Mouse (Mus musculus) lung, postnatal 0 days (tissue): ENCODE data around the gene Gm9573. TPM values are rescaled to one million over a fixed set of nuclear protein-coding genes. Genes with fewer than 3 reads are reported as not detected.
A peak's percentile ranks its signal among the peaks of the same experiment; 100 is the strongest.

Source experiments
- ATAC-seq: fragments of 200-750 bp; cut with Nextera tagmentation; 2 replicates; pipeline ENCODE4 v1.8.0; 2017; ENCODE audit warnings: moderate library complexity
- DNase-seq: peaks from one replicate; pipeline ENCODE4 v3.0.0-alpha.2; 2016; ENCODE audit warnings: low spot score
- H3K27ac ChIP-seq: fragments of 300-500 bp; sonication (generic); 2 replicates; pipeline ENCODE4 v1.5.1; 2014; ENCODE audit warnings: antibody characterized with exemption, mild to moderate bottlenecking, low read length, mixed read lengths
- H3K27me3 ChIP-seq: fragments of 300-500 bp; sonication (generic); replicated peaks from 2 replicates; pipeline ENCODE4 v1.6.1; 2014; ENCODE audit warnings: low read length, mixed read lengths; ENCODE audit not compliant: insufficient read depth
- H3K36me3 ChIP-seq: fragments of 300-500 bp; sonication (generic); 2 replicates; pipeline ENCODE4 v1.6.1; 2014; ENCODE audit warnings: low read length, mixed read lengths; ENCODE audit not compliant: insufficient read depth
- H3K4me1 ChIP-seq: fragments of 300-500 bp; sonication (generic); 2 replicates; pipeline ENCODE4 v1.6.1; 2014; ENCODE audit warnings: antibody characterized with exemption, low read depth, low read length, mixed read lengths; ENCODE audit not compliant: insufficient read depth
- H3K4me2 ChIP-seq: fragments of 300-500 bp; sonication (generic); replicated peaks from 2 replicates; pipeline ENCODE4 v1.6.1; 2014; ENCODE audit warnings: low read depth, mild to moderate bottlenecking, low read length, moderate library complexity, mixed read lengths
- H3K4me3 ChIP-seq: fragments of 300-500 bp; sonication (generic); 2 replicates; pipeline ENCODE4 v1.5.1; 2014; ENCODE audit warnings: low read depth, low read length
- H3K9ac ChIP-seq: fragments of 300-500 bp; sonication (generic); replicated peaks from 2 replicates; pipeline ENCODE4 v1.6.1; 2014; ENCODE audit warnings: low read depth, mild to moderate bottlenecking
- H3K9me3 ChIP-seq: fragments of 300-500 bp; sonication (generic); 2 replicates; pipeline ENCODE4 v1.6.1; 2016; ENCODE audit warnings: low read length, mixed read lengths
- CTCF ChIP-seq: IDR thresholded peaks from 2 replicates; pipeline ENCODE4 v1.5.1; 2016; ENCODE audit warnings: antibody characterized with exemption, mild to moderate bottlenecking
- EP300 ChIP-seq: IDR thresholded peaks from 2 replicates; pipeline ENCODE4 v1.6.1; 2016; ENCODE audit warnings: antibody characterized with exemption, mild to moderate bottlenecking, control low read depth
- WGBS: fragments of 180-500 bp; shearing (Covaris S2); extraction: QIAGEN DNeasy Blood & Tissue Kit; methylation state at CpG from one replicate; pipeline ENCODE4 v1.1.7; 2014; 5-methylcytosine and 5-hydroxymethylcytosine counted together
- polyA plus RNA-seq: library from polyadenylated mRNA; unstranded; fragments of >200 nt; fragmentation: Nextera tagmentation; extraction: Ambion mirVana; gene quantifications from 2 replicates; pipeline ENCODE4 v1.2.1, GENCODE M21; 2015

The Gm9573 gene
- polyA plus RNA-seq, 1 experiment from 2014 or later: not detected

DNA sequence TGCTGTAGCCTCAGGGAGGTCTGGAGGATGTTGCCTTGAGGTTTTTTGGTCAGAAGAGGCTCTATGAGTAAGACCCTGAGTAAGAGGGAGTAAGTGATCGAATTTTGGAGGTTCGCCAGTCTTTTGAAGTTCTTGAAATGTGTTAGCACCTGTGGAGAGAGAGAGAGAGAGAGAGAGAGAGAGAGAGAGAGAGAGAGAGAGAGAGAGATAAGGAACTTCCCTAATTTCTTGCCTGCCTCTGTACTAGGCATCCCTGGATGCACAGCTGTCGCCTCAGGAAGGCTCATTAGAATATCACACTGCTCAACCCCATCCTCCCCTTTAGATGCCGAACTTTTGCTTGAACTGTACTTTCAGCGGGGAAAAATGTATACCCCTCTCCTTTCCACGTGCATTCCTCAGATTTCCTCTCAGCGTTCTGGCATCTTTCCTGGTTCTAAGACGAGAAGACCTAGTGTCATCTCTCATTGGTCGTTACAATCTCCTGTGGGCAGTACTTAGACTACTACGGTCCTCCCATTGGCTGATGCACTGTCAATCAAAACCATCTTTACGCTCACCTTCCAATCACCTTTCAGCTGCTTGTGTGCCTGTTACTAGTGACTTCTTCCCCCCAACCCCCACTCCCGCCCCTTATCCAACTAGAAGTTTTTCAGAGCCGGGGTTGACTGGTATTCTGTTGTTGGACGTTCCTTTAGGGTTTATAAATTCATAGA is 12.2 kb upstream of the Gm9573 start:
- Histone ChIP-seq H3K9ac (no peak overlapping the region), H3K4me3 (no peak overlapping the region), H3K4me1 (peaks cover 4% of the 10 kb centered on the region; the same call in 1 of the 2 replicates), H3K27me3 (no peaks in the 10 kb centered on the region), H3K27ac (peak overlapping the region; percentile 81), H3K9me3 (no peaks in the 10 kb centered on the region), H3K4me2 (peak overlapping the region; percentile 14; the same call in 1 of the 2 replicates), H3K36me3 (no peaks in the 10 kb centered on the region)
- 20% methylated on average over 14 of the region's 14 CpGs for WGBS
- peak; percentile 93 for DNase-seq
- TF ChIP-seq EP300: no peak
- no peak for TF ChIP-seq CTCF
- peak; percentile 87 for ATAC-seq

- Histone ChIP-seq H3K9ac (no peak overlapping the region), H3K27ac (peak overlapping the region; percentile 76), H3K36me3 (no peaks in the 10 kb centered on the region), H3K4me3 (no peak overlapping the region), H3K4me2 (peak overlapping the region; percentile 19), H3K27me3 (no peaks in the 10 kb centered on the region), H3K4me1 (peaks cover 4% of the 10 kb centered on the region; the same call in 1 of the 2 replicates), H3K9me3 (no peaks in the 10 kb centered on the region)
- TF ChIP-seq CTCF (no peak), EP300 (no peak)
- DNase-seq (peak; percentile 87), ATAC-seq (peak; percentile 56)
- WGBS: 26% methylated on average over 5 of the region's 5 CpGs
These were observed 9.9 kb upstream of the Gm9573 start for GRCm38 (mm10) chr17:35636363-35636762.

GRCm38 (mm10) chr17:35635699-35636111 is 9.3 kb upstream of the Gm9573 start:
- H3K27ac ChIP-seq: peak overlapping the region; percentile 76
- peak; percentile 90 for DNase-seq
- H3K4me2 ChIP-seq: peak overlapping the region; percentile 65
- no peaks in the 10 kb centered on the region for H3K9me3 ChIP-seq
- H3K4me3 ChIP-seq: peak overlapping the region; percentile 29
- TF ChIP-seq EP300: peak; percentile 55
- TF ChIP-seq CTCF: peak; percentile 84
- no peaks in the 10 kb centered on the region for H3K36me3 ChIP-seq
- no peaks in the 10 kb centered on the region for H3K27me3 ChIP-seq
- WGBS: under 1% methylated on average over 15 of the region's 15 CpGs
- ATAC-seq: peak; percentile 34
- H3K4me1 ChIP-seq: peaks cover 4% of the 10 kb centered on the region; the same call in 1 of the 2 replicates
- no peak overlapping the region for H3K9ac ChIP-seq

DNA sequence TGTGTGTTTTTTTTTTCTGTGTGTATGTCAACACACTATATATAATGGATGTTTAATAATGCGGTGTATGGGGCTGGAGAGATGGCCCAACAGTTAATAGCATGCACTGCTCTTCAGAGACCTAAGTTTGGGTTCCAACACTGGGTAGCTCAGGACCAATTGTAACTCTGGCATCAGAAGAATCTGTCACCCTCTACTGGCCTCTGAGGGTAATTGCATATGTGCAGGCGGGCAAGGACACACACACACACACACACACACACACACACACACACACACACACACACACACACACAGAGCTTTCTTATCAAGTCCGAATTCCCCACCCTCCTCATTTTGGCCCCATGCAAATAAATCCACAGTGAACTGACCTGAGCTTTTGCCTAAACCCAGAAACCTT is 8.8 kb upstream of the Gm9573 start:
- H3K27me3 ChIP-seq: no peaks in the 10 kb centered on the region
- H3K4me2 ChIP-seq: no peak overlapping the region
- WGBS: 81% methylated on average over 3 of the region's 3 CpGs
- H3K36me3 ChIP-seq: no peaks in the 10 kb centered on the region
- no peak overlapping the region for H3K9ac ChIP-seq
- ATAC-seq: no peak
- no peak overlapping the region for H3K27ac ChIP-seq
- no peak overlapping the region for H3K4me3 ChIP-seq
- H3K4me1 ChIP-seq: peaks cover 4% of the 10 kb centered on the region; the same call in 1 of the 2 replicates
- no peaks in the 10 kb centered on the region for H3K9me3 ChIP-seq
- TF ChIP-seq EP300: no peak
- peak; percentile 51 for TF ChIP-seq CTCF
- peak; percentile 41 for DNase-seq

GRCm38 (mm10) chr17:35633992-35634391 is 7.6 kb upstream of the Gm9573 start:
- TF ChIP-seq EP300: no peak; the same call in 1 of the 2 replicates
- TF ChIP-seq CTCF: peak; percentile 80
- Histone ChIP-seq H3K4me2 (no peak overlapping the region), H3K9ac (no peak overlapping the region), H3K36me3 (no peaks in the 10 kb centered on the region), H3K27ac (no peak overlapping the region), H3K4me1 (peaks cover 4% of the 10 kb centered on the region; the same call in 1 of the 2 replicates), H3K9me3 (no peaks in the 10 kb centered on the region), H3K4me3 (no peak overlapping the region), H3K27me3 (no peaks in the 10 kb centered on the region)
- ATAC-seq (peak; percentile 78), DNase-seq (peak; percentile 90)
- WGBS: 12% methylated on average over 1 of the region's 1 CpGs

GRCm38 (mm10) chr17:35617127-35617526 is 9.3 kb downstream of the Gm9573 start:
- no peak overlapping the region for H3K9ac ChIP-seq
- ATAC-seq (no peak), DNase-seq (no peak)
- no peaks in the 10 kb centered on the region for H3K27me3 ChIP-seq
- TF ChIP-seq CTCF (no peak), EP300 (no peak)
- no peaks in the 10 kb centered on the region for H3K9me3 ChIP-seq
- H3K27ac ChIP-seq: no peak overlapping the region
- WGBS: 72% methylated on average over 4 of the region's 4 CpGs
- no peak overlapping the region for H3K4me3 ChIP-seq
- no peaks in the 10 kb centered on the region for H3K36me3 ChIP-seq
- H3K4me1 ChIP-seq: no peaks in the 10 kb centered on the region
- H3K4me2 ChIP-seq: no peak overlapping the region
